Mouse (Mus musculus) hindbrain, postnatal 0 days (tissue): ENCODE measurements around the gene Ergic1. TPM values are rescaled to one million over a fixed set of nuclear protein-coding genes. Genes with fewer than 3 reads are reported as not detected.

Source experiments
- ATAC-seq: fragments of 200-750 bp; cut with Nextera tagmentation; 2 replicates; pipeline ENCODE4 v1.8.0; 2017; ENCODE audit warnings: mild to moderate bottlenecking, moderate TSS enrichment, moderate library complexity
- DNase-seq: peaks from one replicate; pipeline ENCODE4 v3.0.0-alpha.2; 2015; ENCODE audit warnings: low spot score
- H3K27ac ChIP-seq: fragments of 300-500 bp; sonication (generic); 2 replicates; pipeline ENCODE4 v1.5.1; 2014; ENCODE audit warnings: mild to moderate bottlenecking
- H3K27me3 ChIP-seq: fragments of 300-500 bp; sonication (generic); 2 replicates; pipeline ENCODE4 v1.6.1; 2014; ENCODE audit warnings: low read length, mixed read lengths; ENCODE audit not compliant: insufficient read depth
- H3K36me3 ChIP-seq: fragments of 300-500 bp; sonication (generic); 2 replicates; pipeline ENCODE4 v1.6.1; 2014; ENCODE audit warnings: low read length, mixed read lengths; ENCODE audit not compliant: insufficient read depth
- H3K4me1 ChIP-seq: fragments of 300-500 bp; sonication (generic); 2 replicates; pipeline ENCODE4 v1.6.1; 2014; ENCODE audit warnings: antibody characterized with exemption, low read length, mixed read lengths; ENCODE audit not compliant: insufficient read depth
- H3K4me2 ChIP-seq: fragments of 300-500 bp; sonication (generic); 2 replicates; pipeline ENCODE4 v1.6.1; 2014; ENCODE audit warnings: low read depth, mild to moderate bottlenecking, low read length, moderate library complexity, mixed read lengths
- H3K4me3 ChIP-seq: fragments of 300-500 bp; sonication (generic); 2 replicates; pipeline ENCODE4 v1.5.1; 2014; ENCODE audit warnings: low read length
- H3K9ac ChIP-seq: fragments of 300-500 bp; sonication (generic); replicated peaks from 2 replicates; pipeline ENCODE4 v1.6.1; 2014; ENCODE audit warnings: mild to moderate bottlenecking, low read length, moderate library complexity, mixed read lengths
- H3K9me3 ChIP-seq: fragments of 300-500 bp; sonication (generic); 2 replicates; pipeline ENCODE4 v1.6.1; 2016; ENCODE audit warnings: low read length, mixed read lengths
- CTCF ChIP-seq: IDR thresholded peaks from 2 replicates; pipeline ENCODE4 v1.5.1; 2016; ENCODE audit warnings: antibody characterized with exemption, control low read depth, low read depth
- WGBS: fragments of 180-500 bp; shearing (Covaris S2); extraction: QIAGEN DNeasy Blood & Tissue Kit; methylation state at CpG from one replicate; pipeline ENCODE4 v1.1.7; 2014; 5-methylcytosine and 5-hydroxymethylcytosine counted together
- polyA plus RNA-seq: library from polyadenylated mRNA; unstranded; fragments of >200 nt; fragmentation: Nextera tagmentation; extraction: Ambion mirVana; gene quantifications from 2 replicates; pipeline ENCODE4 v1.2.1, GENCODE M21; 2015
- total RNA-seq: library from RNA; depleted of rRNA; stranded (reverse); fragments of >200 nt; gene quantifications from 2 replicates; pipeline ENCODE4 v1.2.3, GENCODE M21; 2014

Gene Ergic1
- total and polyA plus RNA-seq, 2 experiments from 2014 or later: 93.5 to 250 TPM

- ATAC-seq (no peak), DNase-seq (no peak)
- H3K4me3 ChIP-seq: no peak overlapping the region
- no peaks in the 10 kb centered on the region for H3K9me3 ChIP-seq
- no peak overlapping the region for H3K9ac ChIP-seq
- WGBS: 89% methylated on average over 7 of the region's 7 CpGs
- H3K36me3 ChIP-seq: no peaks in the 10 kb centered on the region
- no peak for TF ChIP-seq CTCF
- no peaks in the 10 kb centered on the region for H3K4me1 ChIP-seq
- H3K27ac ChIP-seq: no peak overlapping the region
- no peaks in the 10 kb centered on the region for H3K27me3 ChIP-seq
- no peak overlapping the region for H3K4me2 ChIP-seq
Measured at GRCm38 (mm10) chr17:26535251-26536136, 25.8 kb upstream of the Ergic1 start.

GRCm38 (mm10) chr17:26537722-26538471 is 23.4 kb upstream of the Ergic1 start:
- no peaks in the 10 kb centered on the region for H3K27me3 ChIP-seq
- DNase-seq (no peak), ATAC-seq (no peak)
- 33% methylated on average over 6 of the region's 6 CpGs for WGBS
- no peak overlapping the region for H3K27ac ChIP-seq
- TF ChIP-seq CTCF: no peak
- H3K9me3 ChIP-seq: no peaks in the 10 kb centered on the region
- no peaks in the 10 kb centered on the region for H3K36me3 ChIP-seq
- H3K4me2 ChIP-seq: no peak overlapping the region
- no peaks in the 10 kb centered on the region for H3K4me1 ChIP-seq
- H3K9ac ChIP-seq: no peak overlapping the region
- H3K4me3 ChIP-seq: no peak overlapping the region

GRCm38 (mm10) chr17:26540083-26540482 is 21.2 kb upstream of the Ergic1 start:
- H3K4me1 ChIP-seq: no peaks in the 10 kb centered on the region
- no peaks in the 10 kb centered on the region for H3K9me3 ChIP-seq
- no peak overlapping the region for H3K27ac ChIP-seq
- no peak overlapping the region for H3K9ac ChIP-seq
- no peaks in the 10 kb centered on the region for H3K36me3 ChIP-seq
- 73% methylated on average over 5 of the region's 5 CpGs for WGBS
- no peak overlapping the region for H3K4me2 ChIP-seq
- TF ChIP-seq CTCF: no peak
- H3K4me3 ChIP-seq: no peak overlapping the region
- ATAC-seq (no peak), DNase-seq (no peak)
- H3K27me3 ChIP-seq: no peaks in the 10 kb centered on the region

- H3K4me3 ChIP-seq: no peak overlapping the region
- no peak overlapping the region for H3K4me2 ChIP-seq
- H3K27me3 ChIP-seq: no peaks in the 10 kb centered on the region
- no peak overlapping the region for H3K9ac ChIP-seq
- ATAC-seq (no peak), DNase-seq (no peak)
- H3K27ac ChIP-seq: no peak overlapping the region
- no peak for TF ChIP-seq CTCF
- WGBS: 78% methylated on average over 8 of the region's 8 CpGs
- H3K4me1 ChIP-seq: no peaks in the 10 kb centered on the region; the same call in 1 of the 2 replicates
- no peaks in the 10 kb centered on the region for H3K9me3 ChIP-seq
- no peaks in the 10 kb centered on the region for H3K36me3 ChIP-seq
Measured at GRCm38 (mm10) chr17:26544319-26544963, 16.8 kb upstream of the Ergic1 start.

- Histone ChIP-seq H3K27ac (no peak overlapping the region), H3K27me3 (no peaks in the 10 kb centered on the region), H3K9me3 (no peaks in the 10 kb centered on the region), H3K9ac (no peak overlapping the region), H3K4me1 (no peaks in the 10 kb centered on the region; the same call in 1 of the 2 replicates), H3K4me3 (no peak overlapping the region), H3K36me3 (no peaks in the 10 kb centered on the region), H3K4me2 (no peak overlapping the region)
- TF ChIP-seq CTCF: no peak
- ATAC-seq (no peak), DNase-seq (no peak)
- WGBS: 40% methylated on average over 7 of the region's 7 CpGs
Measured at GRCm38 (mm10) chr17:26547771-26548170, 13.5 kb upstream of the Ergic1 start.

GRCm38 (mm10) chr17:26548566-26548965 is 12.7 kb upstream of the Ergic1 start:
- DNase-seq: no peak
- WGBS: 12% methylated on average over 4 of the region's 5 CpGs
- ATAC-seq: no peak
- Histone ChIP-seq H3K4me3 (no peak overlapping the region), H3K9ac (no peak overlapping the region), H3K4me1 (no peaks in the 10 kb centered on the region; the same call in 1 of the 2 replicates), H3K9me3 (no peaks in the 10 kb centered on the region), H3K27ac (no peak overlapping the region), H3K36me3 (no peaks in the 10 kb centered on the region), H3K4me2 (no peak overlapping the region), H3K27me3 (no peaks in the 10 kb centered on the region)
- no peak for TF ChIP-seq CTCF
